Mouse (Mus musculus) thymus, postnatal 0 days (tissue): ENCODE measurements at regions not wholly inside any gene's neighbourhood (a gene's known extent, or its start where the extent isn't known, plus 50 kb on each side); places are given as distances from the start of the nearest gene placed in this dataset.

ENCODE experiments used
- DNase-seq: peaks from one replicate; pipeline ENCODE4 v3.0.0-alpha.2; 2015; ENCODE audit warnings: low spot score

GRCm38 (mm10) chr10:98417807-98418743, 496.1 kb upstream of the Atp2b1 start:
- no peak for DNase-seq

DNA sequence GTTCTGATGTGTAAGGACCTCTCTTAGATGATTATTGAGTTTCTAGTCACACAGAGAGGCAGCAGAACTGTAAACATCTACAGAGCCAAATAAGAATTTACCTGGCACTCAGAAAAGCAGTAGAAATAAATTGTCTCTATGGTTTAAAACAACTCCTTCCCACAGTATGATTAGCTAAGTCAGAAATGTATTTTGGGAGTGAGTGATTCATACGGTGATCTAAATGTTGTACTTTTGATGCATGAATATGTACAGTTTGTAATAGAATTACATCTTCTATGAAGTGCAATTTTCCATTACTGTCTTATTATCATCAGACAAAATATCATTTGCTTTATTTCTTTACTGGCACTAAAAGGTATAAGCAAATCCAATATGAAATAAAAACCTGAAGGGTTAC, 489.8 kb upstream of the Atp2b1 start:
- no peak for DNase-seq

DNA sequence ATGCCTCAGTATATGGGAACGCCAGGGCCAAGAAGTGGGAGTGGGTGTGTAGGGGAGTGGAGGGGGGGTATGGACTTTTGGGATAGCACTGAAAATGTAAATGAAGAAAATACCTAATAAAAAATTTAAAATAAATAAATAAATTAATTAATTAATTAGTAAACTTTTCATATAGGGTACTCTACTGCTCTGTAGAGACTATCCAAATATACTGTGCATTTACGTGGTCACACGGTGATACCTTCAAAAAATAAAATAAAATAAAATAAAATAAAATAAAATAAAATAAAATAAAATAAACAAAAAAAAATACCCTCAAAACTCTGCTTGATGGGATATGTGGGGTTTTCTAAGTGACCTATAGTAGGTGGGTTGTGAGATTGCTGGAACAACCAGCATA, 479.2 kb upstream of the Atp2b1 start:
- DNase-seq, result no peak

- no peak for DNase-seq
Observed at GRCm38 (mm10) chr10:98461538-98461937, 452.7 kb upstream of the Atp2b1 start.

DNA sequence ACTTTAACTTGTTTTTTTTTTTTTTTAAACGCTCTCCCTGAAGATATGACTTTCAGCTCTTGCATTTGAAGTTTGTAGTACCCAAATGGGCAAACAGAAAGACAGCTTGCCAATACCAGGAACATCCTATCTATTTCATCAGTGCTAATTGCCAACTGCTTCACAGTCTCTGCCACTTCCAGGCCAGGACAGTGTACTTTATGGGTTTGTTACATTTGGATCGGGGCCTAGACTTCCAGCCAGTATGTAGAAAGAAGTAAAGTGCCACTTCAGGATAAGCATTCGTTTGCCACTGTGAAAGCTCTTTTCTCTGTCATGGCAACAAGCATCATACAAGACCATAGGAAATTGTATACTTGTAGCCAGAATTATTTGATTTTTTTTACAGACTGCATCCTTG, 439.6 kb upstream of the Atp2b1 start:
- no peak for DNase-seq

- no peak for DNase-seq
Observed at GRCm38 (mm10) chr10:98485751-98486681, 428.2 kb upstream of the Atp2b1 start.

- peak; percentile 51 for DNase-seq
Observed at GRCm38 (mm10) chr10:98494354-98494753, 419.9 kb upstream of the Atp2b1 start.

- DNase-seq, result no peak
Observed at GRCm38 (mm10) chr10:98496254-98496653, 418.0 kb upstream of the Atp2b1 start.

DNA sequence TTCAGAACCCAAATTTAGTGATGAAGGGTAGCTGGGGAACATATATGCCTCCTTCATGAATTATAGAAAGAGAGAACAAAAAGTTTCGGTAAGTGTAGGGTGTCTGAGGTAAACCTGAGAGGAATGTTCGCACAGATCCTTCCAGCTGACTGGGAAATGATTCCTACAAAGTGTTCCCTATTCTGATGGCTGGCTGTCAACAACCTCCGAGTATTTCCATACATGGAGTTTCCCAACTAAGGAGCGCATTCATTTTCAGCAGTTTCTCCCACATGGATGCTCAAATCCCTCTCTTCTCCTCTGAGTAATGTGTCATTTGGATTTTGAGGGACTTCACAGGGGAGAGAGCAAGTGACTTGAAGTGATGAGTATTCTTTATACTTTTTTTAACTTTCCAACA, 413.9 kb upstream of the Atp2b1 start:
- DNase-seq, result no peak

DNA sequence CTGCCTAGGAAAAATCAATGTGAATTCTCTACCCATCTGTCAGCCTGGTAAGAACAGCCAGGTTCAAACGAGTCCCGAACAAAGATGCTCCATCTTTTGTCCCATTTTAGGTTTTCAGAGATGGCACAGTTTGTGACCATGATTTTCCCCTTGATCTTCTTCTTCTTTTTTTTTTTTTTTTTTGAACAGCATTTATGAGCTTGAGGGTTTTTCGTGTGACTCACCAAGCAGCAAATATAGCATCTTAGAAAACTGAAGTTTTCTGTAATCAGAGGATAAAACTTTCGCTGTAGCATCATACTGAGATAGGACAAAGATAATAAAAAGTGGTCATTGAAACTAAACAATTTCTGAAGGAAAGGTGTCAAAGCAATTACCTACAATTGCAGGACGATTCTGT, 412.6 kb upstream of the Atp2b1 start:
- DNase-seq, result no peak

- DNase-seq, result no peak
Observed at GRCm38 (mm10) chr10:98504524-98504923, 409.7 kb upstream of the Atp2b1 start.

DNA sequence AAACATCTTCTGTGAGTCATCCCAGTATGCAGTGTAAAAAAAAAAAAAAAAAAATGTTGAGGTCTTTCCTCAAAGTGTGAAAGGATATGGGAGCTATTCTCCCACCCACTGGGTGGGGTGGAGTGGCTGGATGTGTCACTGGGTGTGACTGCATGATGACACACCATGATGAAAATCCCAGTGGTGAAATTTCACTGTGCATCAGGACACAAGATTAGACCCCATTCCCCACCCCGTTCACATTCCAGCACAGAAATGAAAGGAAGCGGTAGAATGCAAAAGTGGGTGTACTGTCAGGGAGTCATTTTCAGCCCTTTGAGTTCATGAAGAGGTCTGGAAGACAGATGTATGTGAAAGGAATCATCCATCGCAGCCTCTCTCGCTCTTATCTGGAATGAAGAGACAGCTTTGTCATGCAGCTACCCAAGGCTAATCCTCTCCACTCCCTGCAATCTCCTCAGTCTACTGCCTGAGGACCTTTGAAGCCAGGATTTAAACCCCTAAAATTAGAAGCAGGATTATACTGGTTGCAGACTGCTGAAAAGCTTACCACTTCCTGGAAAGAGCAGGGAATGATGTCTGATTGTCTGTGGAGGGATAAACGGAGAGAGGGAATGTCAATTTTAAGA, 405.6 kb upstream of the Atp2b1 start:
- DNase-seq, result no peak

DNA sequence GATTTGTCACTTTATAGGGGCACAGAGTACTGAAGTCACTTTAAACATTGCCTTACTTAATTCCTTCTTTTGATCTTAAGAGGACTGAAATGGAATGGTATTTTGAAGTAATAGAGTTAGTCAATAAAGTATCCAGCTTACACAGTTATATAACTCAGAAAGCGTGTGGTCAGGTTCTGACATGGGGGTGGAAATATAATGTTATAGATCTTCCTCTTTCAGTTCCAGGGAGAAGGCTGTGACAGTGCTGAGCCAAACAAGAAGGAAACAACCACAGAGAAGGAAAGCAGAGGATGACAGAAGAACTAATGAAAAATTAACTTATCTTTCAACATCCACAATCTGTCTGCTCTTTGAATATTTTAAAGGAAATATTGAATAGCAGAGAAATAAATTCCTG, 399.4 kb upstream of the Atp2b1 start:
- no peak for DNase-seq

- no peak for DNase-seq
Observed at GRCm38 (mm10) chr10:98517609-98518008, 396.6 kb upstream of the Atp2b1 start.

- DNase-seq, result no peak
Observed at GRCm38 (mm10) chr10:98529565-98529964, 384.6 kb upstream of the Atp2b1 start.

DNA sequence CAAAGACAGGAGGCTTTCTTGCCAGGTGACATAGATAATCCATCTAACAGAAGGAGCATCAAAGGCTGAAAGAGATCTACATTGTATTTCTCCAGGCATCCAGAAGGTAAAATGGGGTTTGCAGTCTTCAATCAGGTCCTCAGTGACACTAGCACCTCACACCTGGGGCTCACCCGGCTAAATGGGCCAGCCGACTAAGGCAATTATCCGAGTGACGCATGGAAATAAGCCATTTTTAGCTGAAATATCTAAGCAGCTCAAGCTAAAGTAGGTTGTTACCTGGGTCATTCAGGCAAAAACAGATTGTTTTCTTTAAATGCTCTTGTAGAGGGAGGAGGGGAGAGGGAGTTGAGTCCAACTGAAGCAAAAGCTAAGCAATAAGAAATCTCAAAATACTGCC, 382.8 kb upstream of the Atp2b1 start:
- no peak for DNase-seq

DNA sequence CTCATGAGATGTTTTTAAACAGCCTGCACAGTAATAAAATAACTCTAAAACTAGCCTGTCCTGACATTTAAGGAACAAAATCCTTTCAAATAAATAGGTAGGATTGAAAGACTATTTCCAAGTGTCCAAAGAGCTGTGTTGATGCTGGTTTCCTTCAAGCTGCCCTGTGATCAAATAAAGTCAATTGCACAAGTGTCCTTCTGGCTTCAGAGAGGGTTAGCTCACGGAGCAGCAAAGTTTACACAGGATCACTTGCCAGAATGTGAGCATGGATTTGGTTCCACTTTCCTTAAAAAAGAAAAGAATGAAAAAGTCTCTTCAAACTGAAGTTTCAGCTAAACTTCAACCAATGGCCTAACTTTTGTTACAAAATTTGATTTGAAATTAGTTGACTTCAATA, 375.5 kb upstream of the Atp2b1 start:
- no peak for DNase-seq

DNA sequence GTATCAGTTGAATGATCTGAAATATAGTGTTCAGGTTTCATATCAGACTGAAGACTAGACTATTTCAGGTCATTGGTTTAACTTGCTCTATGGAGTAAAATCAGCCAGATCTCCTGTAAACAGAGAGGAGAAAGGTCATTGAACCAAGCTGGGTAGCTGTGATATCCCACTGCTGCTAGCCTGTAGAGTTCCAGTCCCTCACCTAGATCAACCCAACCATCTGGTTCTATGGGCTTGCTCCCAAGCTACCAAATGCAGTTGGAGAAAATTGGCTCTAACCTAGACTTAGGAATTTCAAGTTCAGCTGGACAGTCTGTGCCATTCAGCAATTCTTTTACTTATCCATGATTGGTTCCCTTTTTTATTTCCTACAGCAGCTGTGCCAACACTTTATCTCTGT, 373.1 kb upstream of the Atp2b1 start:
- DNase-seq, result no peak

GRCm38 (mm10) chr10:98542072-98542471, 372.1 kb upstream of the Atp2b1 start:
- DNase-seq, result no peak

- DNase-seq, result no peak
Observed at GRCm38 (mm10) chr10:98543253-98543997, 370.8 kb upstream of the Atp2b1 start.

- no peak for DNase-seq
Observed at GRCm38 (mm10) chr10:98543998-98544349, 370.2 kb upstream of the Atp2b1 start.
